Mouse (Mus musculus) small intestine, adult 2 months (tissue): ENCODE data around the gene Prss40. TPM values are rescaled to one million over a fixed set of nuclear protein-coding genes. Genes with fewer than 3 reads are reported as not detected.

Experiments
- H3K27ac ChIP-seq: fragments of 200-500 bp; 2 replicates; pipeline ENCODE4 v1.5.1; 2012; ENCODE audit warnings: low read depth, low read length, control low read depth, inconsistent platforms; ENCODE audit not compliant: insufficient read depth
- H3K27me3 ChIP-seq: fragments of 200-500 bp; 2 replicates; pipeline ENCODE4 v1.6.1; 2012; ENCODE audit warnings: mild to moderate bottlenecking, moderate library complexity, low read length, inconsistent platforms; ENCODE audit not compliant: control insufficient read depth, insufficient read depth
- H3K36me3 ChIP-seq: fragments of 200-500 bp; 2 replicates; pipeline ENCODE4 v1.6.1; 2012; ENCODE audit warnings: mild to moderate bottlenecking, low read length, control low read depth, inconsistent platforms; ENCODE audit not compliant: control insufficient read depth, insufficient read depth
- H3K4me1 ChIP-seq: fragments of 200-500 bp; 2 replicates; pipeline ENCODE4 v1.6.1; 2012; ENCODE audit warnings: low read length, inconsistent platforms, mixed read lengths; ENCODE audit not compliant: control insufficient read depth, insufficient read depth, insufficient read length
- H3K4me3 ChIP-seq: fragments of 200-500 bp; 2 replicates; pipeline ENCODE4 v1.5.1; 2012; ENCODE audit warnings: low read depth, mild to moderate bottlenecking, control low read depth, inconsistent platforms, low read length, moderate library complexity
- CTCF ChIP-seq: fragments of 200-500 bp; IDR thresholded peaks from 2 replicates; pipeline ENCODE4 v1.5.1; 2012; ENCODE audit warnings: low read depth, mild to moderate bottlenecking, control low read depth, inconsistent platforms, low read length, moderate library complexity, mixed read lengths; ENCODE audit not compliant: insufficient replicate concordance, insufficient read length; ENCODE audit errors: extremely low read depth
- POLR2A ChIP-seq: fragments of 200-500 bp; IDR thresholded peaks from 2 replicates; pipeline ENCODE4 v1.6.1; 2012; ENCODE audit warnings: low read depth, mild to moderate bottlenecking, control low read depth, inconsistent platforms, low read length, moderate library complexity
- WGBS: fragments of 180-500 bp; shearing (Covaris S2); methylation state at CpG from one replicate; pipeline ENCODE4 v1.1.7; 2018; 5-methylcytosine and 5-hydroxymethylcytosine counted together
- polyA plus RNA-seq: library from polyadenylated mRNA; depleted of rRNA; stranded (reverse); fragments of >200 nt; gene quantifications from 2 replicates; pipeline ENCODE4 v1.2.3, GENCODE M21; 2012; rRNA removed

Gene Prss40
- polyA plus RNA-seq, 1 experiment: not detected

GRCm38 (mm10) chr1:34511027-34511426, 49.7 kb downstream of the Prss40 start:
- WGBS: 9% methylated on average over 3 of the region's 3 CpGs
- H3K27me3 ChIP-seq: no peaks in the 10 kb centered on the region
- no peaks in the 10 kb centered on the region for H3K36me3 ChIP-seq
- H3K27ac ChIP-seq: no peak overlapping the region
- no peaks in the 10 kb centered on the region for H3K4me1 ChIP-seq
- H3K4me3 ChIP-seq: no peak overlapping the region
- TF ChIP-seq POLR2A (no peak), CTCF (peak; percentile 51; the same call in 1 of the 2 replicates)

- no peak overlapping the region for H3K27ac ChIP-seq
- H3K4me3 ChIP-seq: peak overlapping the region; percentile 23; the same call in 1 of the 2 replicates
- H3K27me3 ChIP-seq: no peaks in the 10 kb centered on the region
- TF ChIP-seq CTCF (no peak), POLR2A (no peak)
- H3K36me3 ChIP-seq: no peaks in the 10 kb centered on the region
- H3K4me1 ChIP-seq: no peaks in the 10 kb centered on the region
- 12% methylated on average over 7 of the region's 7 CpGs for WGBS
These were observed 50.2 kb downstream of the Prss40 start for GRCm38 (mm10) chr1:34510575-34510981.

- no peak overlapping the region for H3K27ac ChIP-seq
- no peak for TF ChIP-seq POLR2A
- H3K36me3 ChIP-seq: no peaks in the 10 kb centered on the region
- H3K4me1 ChIP-seq: no peaks in the 10 kb centered on the region
- 91% methylated on average over 3 of the region's 3 CpGs for WGBS
- H3K27me3 ChIP-seq: no peaks in the 10 kb centered on the region
- no peak overlapping the region for H3K4me3 ChIP-seq
These were observed 52.8 kb downstream of the Prss40 start for GRCm38 (mm10) chr1:34507986-34508385.

- H3K4me3 ChIP-seq: no peak overlapping the region
- WGBS: 67% methylated on average over 4 of the region's 4 CpGs
- no peak for TF ChIP-seq CTCF
- no peak for TF ChIP-seq POLR2A
- no peaks in the 10 kb centered on the region for H3K36me3 ChIP-seq
- H3K4me1 ChIP-seq: no peaks in the 10 kb centered on the region
- H3K27me3 ChIP-seq: no peaks in the 10 kb centered on the region
- no peak overlapping the region for H3K27ac ChIP-seq
These were observed 54.7 kb downstream of the Prss40 start for GRCm38 (mm10) chr1:34505970-34506551.

GRCm38 (mm10) chr1:34505307-34505706, 55.4 kb downstream of the Prss40 start:
- no peaks in the 10 kb centered on the region for H3K27me3 ChIP-seq
- no peaks in the 10 kb centered on the region for H3K4me1 ChIP-seq
- H3K36me3 ChIP-seq: no peaks in the 10 kb centered on the region
- H3K4me3 ChIP-seq: no peak overlapping the region
- WGBS: 55% methylated on average over 7 of the region's 7 CpGs
- TF ChIP-seq POLR2A (no peak), CTCF (no peak)
- no peak overlapping the region for H3K27ac ChIP-seq

GRCm38 (mm10) chr1:34502991-34503390, 57.8 kb downstream of the Prss40 start:
- 63% methylated on average over 3 of the region's 3 CpGs for WGBS

More at GRCm38 (mm10) chr1:34502991-34503390, 57.8 kb downstream of the Prss40 start:
- Histone ChIP-seq H3K36me3 (no peaks in the 10 kb centered on the region), H3K4me1 (no peaks in the 10 kb centered on the region), H3K27ac (no peak overlapping the region), H3K4me3 (no peak overlapping the region), H3K27me3 (no peaks in the 10 kb centered on the region)
- no peak for TF ChIP-seq POLR2A
- no peak for TF ChIP-seq CTCF

Other genes with a start within 250 kb of the Prss40 start
- 12.5 and 12.6 TPM in 2 replicates for gene Ccdc115, start 121.3 kb downstream of the Prss40 start, polyA plus RNA-seq
- 19.3 and 45.4 TPM in 2 replicates for gene Imp4, start 121.1 kb downstream of the Prss40 start, polyA plus RNA-seq
- gene Ptpn18, start 101.2 kb downstream of the Prss40 start, polyA plus RNA-seq: 242 and 351 TPM in 2 replicates
- gene Prss39, start 62.5 kb downstream of the Prss40 start, polyA plus RNA-seq: not detected in 2 replicates
- gene Cfc1, start 25.3 kb downstream of the Prss40 start, polyA plus RNA-seq: not detected in 2 replicates
- gene Amer3, start 18.7 kb upstream of the Prss40 start, polyA plus RNA-seq: 0.10 TPM in 1 of 2 replicates, not detected in the other